Mouse (Mus musculus) kidney, postnatal 10 days (tissue): ENCODE results near the gene Med13.

Experiments used
- DNase-seq: peaks from one replicate; pipeline ENCODE4 v3.0.0; 2021; ENCODE audit warnings: mixed read lengths

Gene Med13

GRCm38 (mm10) chr11:86285729-86286128, 71.7 kb downstream of the Med13 start:
- DNase-seq, result no peak

- no peak for DNase-seq
These were observed 78.8 kb downstream of the Med13 start for GRCm38 (mm10) chr11:86278442-86279102.

GRCm38 (mm10) chr11:86257460-86258076, 99.8 kb downstream of the Med13 start, which contains the start of gene Ints2:
Gene Ints2 (minus strand): TSS chr11:86257575.
- peak; percentile 97 for DNase-seq

GRCm38 (mm10) chr11:86257054-86257453, 100.3 kb downstream of the Med13 start:
- peak; percentile 51 for DNase-seq

GRCm38 (mm10) chr11:86253342-86253741, 104.1 kb downstream of the Med13 start:
- no peak for DNase-seq

- DNase-seq, result peak; percentile 33
These were observed 125.0 kb downstream of the Med13 start for GRCm38 (mm10) chr11:86232446-86232845.

GRCm38 (mm10) chr11:86231781-86232350, 125.5 kb downstream of the Med13 start:
- peak; percentile 23 for DNase-seq

GRCm38 (mm10) chr11:86226646-86227180, 130.7 kb downstream of the Med13 start:
- DNase-seq, result no peak

- DNase-seq, result no peak
These were observed 131.6 kb downstream of the Med13 start for GRCm38 (mm10) chr11:86225761-86226160.
